Mouse (Mus musculus) ES-Bruce4 (cell line): ENCODE measurements around the gene Dbh.

Experiments used
- CTCF ChIP-seq: IDR thresholded peaks from one replicate; pipeline ENCODE4 v1.8.1; 2011; ENCODE audit warnings: low read depth, low read length
- EP300 ChIP-seq: IDR thresholded peaks from 2 replicates; pipeline ENCODE4 v1.6.1; 2011; ENCODE audit warnings: low read depth, low read length; ENCODE audit not compliant: insufficient read depth
- POLR2A ChIP-seq: IDR thresholded peaks from one replicate; pipeline ENCODE4 v1.8.1; 2011; ENCODE audit warnings: low read length; ENCODE audit not compliant: insufficient read depth

DNA sequence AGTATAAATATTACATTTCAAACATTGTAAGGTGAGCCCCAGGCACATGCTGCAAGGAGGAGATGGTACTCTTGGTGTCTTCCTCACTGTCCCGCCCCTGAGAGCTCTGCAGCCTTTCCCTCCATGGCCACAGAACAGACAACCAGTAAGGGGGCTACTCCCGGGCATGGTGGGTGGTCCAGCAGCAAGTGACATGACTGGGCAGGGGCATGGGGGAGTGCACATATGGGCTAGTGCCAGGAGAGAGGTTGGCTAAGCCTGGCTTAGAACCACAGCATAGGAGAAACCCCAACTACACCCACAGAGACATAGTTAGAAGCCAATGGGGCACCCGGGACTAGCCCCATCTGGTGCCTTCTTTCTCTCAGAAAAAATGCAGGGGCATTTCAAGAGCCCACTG is 28.7 kb upstream of the Dbh start:
- TF ChIP-seq CTCF, result no peak
- TF ChIP-seq POLR2A, result no peak
- no peak for TF ChIP-seq EP300
